In the genomic region with DNA sequence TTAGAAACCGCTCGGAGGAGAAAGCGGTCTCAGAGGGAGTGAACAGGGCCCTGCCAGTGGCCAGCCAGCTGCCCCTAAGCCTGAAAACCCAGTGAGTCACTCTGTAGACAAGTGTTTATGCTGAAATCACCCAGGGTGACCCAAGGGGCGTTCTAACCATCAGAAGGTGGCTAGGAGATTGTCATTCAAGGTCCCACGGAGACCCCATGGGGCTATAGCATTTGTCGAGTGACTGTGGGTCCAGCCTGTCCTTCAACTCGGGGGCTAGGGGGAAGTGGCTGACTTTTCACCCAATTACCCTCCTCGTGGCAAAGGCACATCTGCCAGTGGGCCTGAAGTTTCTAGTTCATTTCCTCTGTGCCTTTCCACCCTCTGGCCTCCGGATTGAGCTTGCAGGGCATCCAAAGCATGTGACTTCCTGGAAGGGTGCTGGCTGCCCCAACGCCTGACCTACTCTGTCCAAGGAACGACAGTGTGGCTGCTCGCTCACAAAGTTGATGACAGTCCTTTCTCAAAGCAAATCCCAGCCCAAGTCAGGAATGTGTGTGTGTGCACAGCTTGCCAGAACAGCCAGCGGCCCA, we compare ENCODE assay signal across 7 mouse cellular contexts.
DNase-seq lines count a peak whose midpoint lies in the region; ATAC-seq lines count a peak whose summit lies in the region.

No protein-coding gene starts in this region.

- H3K9ac ChIP-seq in hindbrain, embryonic 15.5 days: no peak overlapping the region
- no peak overlapping the region for H3K9ac ChIP-seq in liver, embryonic 12.5 days

- no peak overlapping the region for H3K4me2 ChIP-seq in hindbrain, embryonic 15.5 days
- no peak overlapping the region for H3K4me2 ChIP-seq in liver, embryonic 12.5 days

- peaks cover 56% of the 10 kb centered on the region for H3K4me1 ChIP-seq in hindbrain, embryonic 15.5 days (replicated peaks)
- peaks cover 4% of the 10 kb centered on the region for H3K4me1 ChIP-seq in liver, embryonic 12.5 days

- H3K27me3 ChIP-seq in hindbrain, embryonic 15.5 days: no peaks in the 10 kb centered on the region
- H3K27me3 ChIP-seq in liver, embryonic 12.5 days (replicated peaks): no peaks in the 10 kb centered on the region

- no peak for ATAC-seq in hindbrain, embryonic 15.5 days (ENCODE audit: low FRiP score, low read depth)
- ATAC-seq in liver, embryonic 12.5 days: no peak

- peak overlapping the region; percentile 73 for H3K27ac ChIP-seq in hindbrain, embryonic 15.5 days (replicated peaks)
- H3K27ac ChIP-seq in liver, embryonic 12.5 days: peak overlapping the region; percentile 41; the same call in 1 of the 2 replicates

- H3K4me3 ChIP-seq in hindbrain, embryonic 15.5 days: no peak overlapping the region
- no peak overlapping the region for H3K4me3 ChIP-seq in liver, embryonic 12.5 days

- no peaks in the 10 kb centered on the region for H3K36me3 ChIP-seq in hindbrain, embryonic 15.5 days
- H3K36me3 ChIP-seq in liver, embryonic 12.5 days: no peaks in the 10 kb centered on the region

- no peaks in the 10 kb centered on the region for H3K9me3 ChIP-seq in hindbrain, embryonic 15.5 days
- no peaks in the 10 kb centered on the region for H3K9me3 ChIP-seq in liver, embryonic 12.5 days (replicated peaks)

- 19% methylated on average over 13 of the region's 13 CpGs for WGBS in hindbrain, embryonic 15.5 days
- WGBS in liver, embryonic 12.5 days (ENCODE audit: insufficient replicate concordance): 40% methylated on average over 13 of the region's 13 CpGs

- DNase-seq in ZHBTc4 (ENCODE audit: low read depth, low spot score): peak; percentile 54
- DNase-seq in brain, adult 2 months (ENCODE audit: low read depth, low spot score): peak; percentile 62
- DNase-seq in gastrocnemius, postnatal 10 days: peak; percentile 56
- peak; percentile 41 for DNase-seq in neural tube, embryonic 10.5 days (ENCODE audit: extremely low spot score, low spot score)
- DNase-seq in cerebellum, postnatal 36 days: no peak

Comparison
In these comparisons a context has a peak if more than half of its experiments do, and no peak if none do; other contexts are left out.
1. DNase-seq: peak in ZHBTc4 (single experiment), brain, adult 2 months (single experiment), gastrocnemius, postnatal 10 days (single experiment) and neural tube, embryonic 10.5 days (single experiment); none in cerebellum, postnatal 36 days (0 of 2).